Mouse (Mus musculus): ENCODE data around the gene Nos3.

GRCm38 (mm10) chr5:24423129-24424003 is 58.8 kb downstream of the Nos3 start, which contains the start of the genes Cdk5 and Slc4a2:
- TF ChIP-seq CTCF (IDR thresholded peaks at IDR 0.05; ENCODE audit: low read depth) = no peak; the same call in 1 of the 2 replicates
- no peak; the same call in 1 of the 2 replicates for TF ChIP-seq EP300 (IDR thresholded peaks at IDR 0.05; ENCODE audit: low read depth)
